Mouse (Mus musculus): Measurements from ENCODE around the gene Hoxa9. TPM values are rescaled to one million over a fixed set of nuclear protein-coding genes. Genes with fewer than 3 reads are reported as not detected.

Hoxa9 gene
- total RNA-seq (2014; rRNA removed; ENCODE audit: low replicate concordance) = 0.19 TPM in 1 of 2 replicates, not detected in the other
- not detected in 2 replicates for polyA plus RNA-seq (2015; fragmentation: Nextera tagmentation; extraction: Ambion mirVana)

DNA sequence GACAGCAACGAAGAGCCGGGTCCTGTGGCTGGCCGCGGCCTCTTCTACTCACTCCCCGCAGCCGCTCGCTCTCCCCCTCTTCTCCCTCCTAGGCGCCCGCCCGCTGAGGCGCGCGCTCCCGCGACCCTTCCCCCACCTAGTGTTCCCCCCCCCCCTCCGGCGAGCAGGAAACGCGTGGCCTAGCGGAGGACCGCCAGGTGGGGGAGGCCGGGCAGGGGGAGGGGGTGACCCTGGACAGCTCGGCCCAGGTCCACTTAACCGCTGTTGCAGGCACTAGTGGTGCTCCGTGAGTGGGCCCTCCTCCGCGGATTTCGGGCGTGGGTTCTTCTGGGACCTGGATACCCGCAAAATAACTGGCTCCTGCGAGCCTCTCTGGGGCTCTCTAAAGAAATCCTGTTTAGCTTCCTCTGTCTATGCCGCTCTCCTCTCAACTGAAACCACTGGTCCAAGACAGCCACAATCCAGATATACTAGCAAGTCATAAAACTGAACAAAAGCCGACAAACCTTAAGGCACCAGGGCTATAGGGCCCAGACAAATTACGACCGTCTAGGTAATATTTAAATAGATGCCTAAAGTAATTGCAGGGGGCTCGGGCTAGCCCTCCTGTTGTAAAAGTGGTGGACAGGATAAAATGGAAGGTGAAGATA is at the start of gene Hoxa9:
TSS of gene Hoxa9 (minus strand) at position 574 of the 650 bp plus-strand sequence.
- Histone ChIP-seq H3K9ac (replicated peaks; ENCODE audit: low read depth, low read length) (no peak within 1 kb of the TSS), H3K36me3 (replicated peaks; ENCODE audit: control insufficient read depth, insufficient read depth, low read length) (no peaks in the 10 kb centered on the region), H3K27ac (ENCODE audit: low read depth) (no peak within 1 kb of the TSS), H3K9me3 (replicated peaks; ENCODE audit: control insufficient read depth, low read length) (no peaks in the 10 kb centered on the region), H3K4me1 (ENCODE audit: control insufficient read depth, insufficient read depth) (no peaks in the 10 kb centered on the region), H3K4me2 (ENCODE audit: low read depth, low read length) (no peak within 1 kb of the TSS), H3K4me3 (ENCODE audit: low read depth, low read length) (peak within 1 kb of the TSS; percentile 15), H3K27me3 (ENCODE audit: control insufficient read depth, insufficient read depth, low read length) (peaks cover 98% of the 10 kb centered on the region)
- DNase-seq (ENCODE audit: low spot score) = no peak
- no peak for TF ChIP-seq EP300 (IDR thresholded peaks at IDR 0.05; ENCODE audit: low read depth)
- no peak for TF ChIP-seq CTCF (IDR thresholded peaks at IDR 0.05; ENCODE audit: low read depth)
- WGBS = 4% methylated on average over 19 of the region's 36 CpGs
- ATAC-seq (ENCODE audit: insufficient read depth, low read depth) = no peak

DNA sequence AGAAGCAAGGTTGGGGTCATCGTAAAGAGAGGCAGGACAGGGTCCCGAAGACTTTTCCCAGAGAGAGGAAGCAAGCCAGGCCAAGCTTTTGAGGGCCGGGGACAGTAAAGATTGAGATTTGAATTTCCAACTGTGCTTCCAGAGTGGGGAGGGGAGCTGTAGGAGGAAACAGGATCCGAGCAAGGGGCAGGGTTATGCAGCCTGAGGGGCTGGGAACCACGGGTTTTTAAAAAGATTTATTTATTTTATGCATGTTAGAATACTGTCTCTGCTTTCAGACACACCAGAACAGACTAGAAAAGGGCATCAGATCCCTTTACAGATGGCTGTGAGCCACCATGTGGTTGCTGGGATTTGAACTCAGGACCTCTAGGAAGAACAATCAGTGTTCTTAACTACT is 46.0 kb upstream of the Hoxa9 start:
- Histone ChIP-seq H3K9ac (replicated peaks; ENCODE audit: low read depth, low read length) (no peak overlapping the region), H3K9me3 (replicated peaks; ENCODE audit: control insufficient read depth, low read length) (no peaks in the 10 kb centered on the region), H3K27me3 (ENCODE audit: control insufficient read depth, insufficient read depth, low read length) (peaks cover 78% of the 10 kb centered on the region), H3K36me3 (replicated peaks; ENCODE audit: control insufficient read depth, insufficient read depth, low read length) (no peaks in the 10 kb centered on the region), H3K4me2 (ENCODE audit: low read depth, low read length) (no peak overlapping the region), H3K27ac (ENCODE audit: low read depth) (no peak overlapping the region), H3K4me1 (ENCODE audit: control insufficient read depth, insufficient read depth) (no peaks in the 10 kb centered on the region), H3K4me3 (ENCODE audit: low read depth, low read length) (no peak overlapping the region)
- TF ChIP-seq CTCF (IDR thresholded peaks at IDR 0.05; ENCODE audit: low read depth) (no peak), EP300 (IDR thresholded peaks at IDR 0.05; ENCODE audit: low read depth) (no peak)
- 10% methylated on average over 5 of the region's 5 CpGs for WGBS
- ATAC-seq (ENCODE audit: insufficient read depth, low read depth) (no peak), DNase-seq (ENCODE audit: low spot score) (no peak)

DNA sequence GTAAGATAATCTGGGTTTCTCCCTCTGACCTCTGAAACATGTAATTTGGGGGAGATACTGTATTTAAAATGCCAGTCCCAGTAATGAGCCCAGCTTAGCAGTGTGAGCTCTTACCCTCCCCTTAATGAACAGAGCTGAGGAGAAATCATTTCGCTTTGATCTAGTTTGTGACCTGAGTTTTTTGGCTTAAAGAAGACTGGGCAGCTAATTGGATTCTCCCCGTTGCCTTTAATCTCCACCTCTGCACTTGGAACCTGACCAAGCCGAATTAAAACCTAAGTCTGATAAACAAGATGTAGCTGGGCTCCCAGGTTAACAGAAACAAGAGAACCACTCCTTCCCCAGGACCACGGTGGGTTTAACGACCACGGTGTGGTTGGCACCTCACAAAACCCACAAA is 45.5 kb upstream of the Hoxa9 start:
- Histone ChIP-seq H3K9me3 (replicated peaks; ENCODE audit: control insufficient read depth, low read length) (no peaks in the 10 kb centered on the region), H3K4me3 (ENCODE audit: low read depth, low read length) (no peak overlapping the region), H3K4me2 (ENCODE audit: low read depth, low read length) (no peak overlapping the region), H3K4me1 (ENCODE audit: control insufficient read depth, insufficient read depth) (no peaks in the 10 kb centered on the region), H3K27me3 (ENCODE audit: control insufficient read depth, insufficient read depth, low read length) (peaks cover 83% of the 10 kb centered on the region), H3K9ac (replicated peaks; ENCODE audit: low read depth, low read length) (no peak overlapping the region), H3K36me3 (replicated peaks; ENCODE audit: control insufficient read depth, insufficient read depth, low read length) (no peaks in the 10 kb centered on the region), H3K27ac (ENCODE audit: low read depth) (no peak overlapping the region)
- TF ChIP-seq CTCF (IDR thresholded peaks at IDR 0.05; ENCODE audit: low read depth) (no peak), EP300 (IDR thresholded peaks at IDR 0.05; ENCODE audit: low read depth) (no peak)
- DNase-seq (ENCODE audit: low spot score) (no peak), ATAC-seq (ENCODE audit: insufficient read depth, low read depth) (no peak)
- WGBS = 5% methylated on average over 6 of the region's 6 CpGs

DNA sequence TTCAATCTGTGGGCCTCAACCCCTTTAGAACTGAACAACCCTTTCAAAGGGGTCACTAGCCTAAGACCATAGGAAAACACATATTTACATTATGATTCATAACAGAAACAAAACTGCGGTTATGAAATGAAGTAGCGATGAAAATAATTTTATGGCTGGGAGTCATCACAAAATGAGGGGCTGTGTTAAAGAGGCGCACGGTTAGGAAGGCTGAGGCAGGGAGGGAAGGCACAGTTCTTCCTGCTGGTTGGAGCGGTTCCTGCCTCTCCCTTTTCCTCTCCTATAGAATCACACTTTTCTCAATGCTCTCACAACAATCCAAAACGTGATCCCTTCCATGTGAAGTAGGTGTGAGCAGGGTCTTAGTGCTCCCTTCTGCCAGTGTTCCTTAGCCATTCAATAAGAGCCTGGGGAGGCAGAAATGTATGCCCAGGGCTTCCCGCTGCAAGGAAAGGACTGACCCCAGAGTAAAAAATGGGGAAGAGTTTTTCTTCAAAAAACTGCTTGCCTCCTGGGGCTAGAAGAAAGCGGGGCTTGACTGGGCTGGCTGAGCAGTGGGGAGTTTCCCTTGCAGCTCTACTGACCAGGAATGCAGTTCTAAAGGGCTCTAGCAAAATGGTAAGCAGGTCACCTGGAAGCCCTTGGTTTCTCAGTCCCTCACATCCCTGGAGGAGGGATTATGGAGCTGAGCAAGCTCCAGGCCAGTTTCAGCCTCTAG is 44.8 kb upstream of the Hoxa9 start:
- WGBS = 18% methylated on average over 8 of the region's 8 CpGs
- Histone ChIP-seq H3K9ac (replicated peaks; ENCODE audit: low read depth, low read length) (no peak overlapping the region), H3K4me1 (ENCODE audit: control insufficient read depth, insufficient read depth) (no peaks in the 10 kb centered on the region), H3K4me3 (ENCODE audit: low read depth, low read length) (no peak overlapping the region), H3K36me3 (replicated peaks; ENCODE audit: control insufficient read depth, insufficient read depth, low read length) (no peaks in the 10 kb centered on the region), H3K27me3 (ENCODE audit: control insufficient read depth, insufficient read depth, low read length) (peaks cover 84% of the 10 kb centered on the region), H3K9me3 (replicated peaks; ENCODE audit: control insufficient read depth, low read length) (no peaks in the 10 kb centered on the region), H3K27ac (ENCODE audit: low read depth) (no peak overlapping the region), H3K4me2 (ENCODE audit: low read depth, low read length) (no peak overlapping the region)
- DNase-seq (ENCODE audit: low spot score) (no peak), ATAC-seq (ENCODE audit: insufficient read depth, low read depth) (no peak)
- TF ChIP-seq CTCF (IDR thresholded peaks at IDR 0.05; ENCODE audit: low read depth) (no peak), EP300 (IDR thresholded peaks at IDR 0.05; ENCODE audit: low read depth) (no peak)

DNA sequence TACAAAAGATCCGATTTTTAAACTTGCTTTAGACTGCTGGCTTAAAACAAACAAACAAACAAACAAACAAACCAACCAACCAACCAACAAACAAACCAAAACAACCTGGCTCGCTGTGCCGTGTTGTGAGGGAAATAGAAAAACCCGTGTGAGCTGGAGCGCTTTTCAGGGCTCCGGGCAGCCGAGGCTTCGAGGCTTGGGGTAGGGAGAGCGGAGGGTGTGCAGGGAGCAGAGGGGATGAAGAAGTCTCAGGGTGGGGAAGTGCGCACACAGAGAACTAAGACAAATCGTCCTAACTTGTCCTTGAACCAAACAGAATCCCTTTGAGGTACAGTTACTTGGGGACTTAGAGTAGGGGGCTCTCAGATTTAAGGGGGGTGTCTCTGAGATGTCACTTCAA is 43.7 kb upstream of the Hoxa9 start:
- ATAC-seq (ENCODE audit: insufficient read depth, low read depth) = no peak
- WGBS = 8% methylated on average over 11 of the region's 11 CpGs

More for the DNA sequence above, 43.7 kb upstream of the Hoxa9 start:
- no peak overlapping the region for H3K4me3 ChIP-seq (ENCODE audit: low read depth, low read length)
- H3K9me3 ChIP-seq (replicated peaks; ENCODE audit: control insufficient read depth, low read length) = no peaks in the 10 kb centered on the region
- H3K4me1 ChIP-seq (ENCODE audit: control insufficient read depth, insufficient read depth) = no peaks in the 10 kb centered on the region
- no peak overlapping the region for H3K4me2 ChIP-seq (ENCODE audit: low read depth, low read length)
- H3K27me3 ChIP-seq (ENCODE audit: control insufficient read depth, insufficient read depth, low read length) = peaks cover 89% of the 10 kb centered on the region
- H3K36me3 ChIP-seq (replicated peaks; ENCODE audit: control insufficient read depth, insufficient read depth, low read length) = no peaks in the 10 kb centered on the region
- H3K27ac ChIP-seq (ENCODE audit: low read depth) = no peak overlapping the region
- H3K9ac ChIP-seq (replicated peaks; ENCODE audit: low read depth, low read length) = no peak overlapping the region
- DNase-seq (ENCODE audit: low spot score) = no peak
- TF ChIP-seq EP300 (IDR thresholded peaks at IDR 0.05; ENCODE audit: low read depth) (no peak), CTCF (IDR thresholded peaks at IDR 0.05; ENCODE audit: low read depth) (no peak)

Measured in heart, postnatal 0 days (tissue).